Mouse (Mus musculus): Measurements from ENCODE around the gene Tns1.

Gene Tns1

GRCm38 (mm10) chr1:74121821-74122576 lies 2.2 kb downstream of the Tns1 start:
- no peak for DNase-seq (ENCODE audit: low read depth)

DNA sequence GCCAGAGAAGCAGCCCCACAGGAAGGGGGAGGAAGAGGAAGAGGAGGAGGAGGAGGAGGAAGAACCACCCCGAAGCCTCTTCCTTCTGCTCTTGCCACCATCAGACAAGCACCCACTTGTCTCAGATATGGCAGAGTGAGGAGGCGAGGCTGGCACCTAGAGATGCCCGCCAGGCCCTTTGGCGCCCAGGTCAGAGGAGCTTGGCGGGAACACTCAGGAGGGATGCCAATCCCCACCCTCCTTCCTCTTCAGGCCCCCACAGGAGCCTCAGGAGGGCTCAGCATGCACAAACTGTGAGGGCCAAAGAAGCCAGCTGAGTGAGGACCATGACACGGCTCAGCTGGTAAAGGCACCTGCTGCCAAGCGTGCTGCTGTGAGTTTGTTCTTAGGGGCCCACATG lies 3.1 kb downstream of the Tns1 start:
- no peak for DNase-seq (ENCODE audit: low read depth)

- DNase-seq (ENCODE audit: low read depth): no peak
Observed at GRCm38 (mm10) chr1:74119115-74119514, 5.1 kb downstream of the Tns1 start.

DNA sequence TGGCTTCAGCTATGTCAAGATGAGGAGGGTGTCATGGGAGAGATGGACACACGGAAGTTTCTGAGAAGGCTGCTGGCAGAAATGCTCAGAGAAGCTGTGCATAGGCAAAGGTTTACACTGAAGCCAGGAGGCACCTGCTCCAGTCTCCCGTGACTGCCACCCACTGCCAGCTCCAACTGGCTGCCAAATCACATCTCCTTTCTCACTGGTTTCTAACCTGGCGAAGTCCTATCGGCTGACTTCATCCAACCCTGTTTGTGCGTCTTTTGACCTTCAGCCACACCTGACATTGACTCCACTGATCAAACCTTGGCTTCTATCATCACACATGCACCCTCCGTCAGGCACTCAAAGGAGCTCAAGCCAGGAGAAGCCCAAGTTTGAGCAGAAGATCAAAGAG lies 6.4 kb downstream of the Tns1 start:
- DNase-seq (ENCODE audit: low read depth): no peak

- DNase-seq (ENCODE audit: low read depth): no peak
Observed at GRCm38 (mm10) chr1:74113071-74113470, 11.2 kb downstream of the Tns1 start.

- DNase-seq (ENCODE audit: low read depth): no peak
Observed at GRCm38 (mm10) chr1:74111696-74112030, 12.6 kb downstream of the Tns1 start.

GRCm38 (mm10) chr1:74110932-74111695 lies 13.1 kb downstream of the Tns1 start:
- peak; percentile 57 for DNase-seq (ENCODE audit: low read depth)

GRCm38 (mm10) chr1:74109670-74110069 lies 14.6 kb downstream of the Tns1 start:
- DNase-seq (ENCODE audit: low read depth): no peak

- no peak for DNase-seq (ENCODE audit: low read depth)
Observed at GRCm38 (mm10) chr1:74107931-74108618, 16.2 kb downstream of the Tns1 start.

DNA sequence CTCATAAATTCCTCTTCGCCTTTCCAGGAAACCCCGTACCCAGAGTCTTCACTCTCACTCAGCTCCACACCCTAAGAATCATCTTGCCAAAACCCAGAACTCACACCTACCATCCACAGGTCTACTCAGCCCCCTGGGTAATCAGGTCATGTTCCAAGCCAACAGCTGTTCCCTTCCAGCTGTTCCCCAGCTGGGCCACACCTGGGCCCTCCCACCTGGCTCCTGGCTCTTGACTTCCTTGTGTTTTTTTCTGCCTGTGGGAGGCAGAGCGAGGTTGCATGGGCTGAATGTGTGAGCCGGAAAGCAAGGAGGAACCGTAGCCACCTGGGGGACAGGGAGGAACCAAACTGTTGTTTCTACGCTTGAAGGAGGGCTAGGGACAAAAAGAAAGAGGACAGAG lies 18.0 kb downstream of the Tns1 start:
- no peak for DNase-seq (ENCODE audit: low read depth)

GRCm38 (mm10) chr1:74105660-74106059 lies 18.6 kb downstream of the Tns1 start:
- no peak for DNase-seq (ENCODE audit: low read depth)

- no peak for DNase-seq (ENCODE audit: low read depth)
Observed at GRCm38 (mm10) chr1:74103654-74104353, 20.4 kb downstream of the Tns1 start.

DNA sequence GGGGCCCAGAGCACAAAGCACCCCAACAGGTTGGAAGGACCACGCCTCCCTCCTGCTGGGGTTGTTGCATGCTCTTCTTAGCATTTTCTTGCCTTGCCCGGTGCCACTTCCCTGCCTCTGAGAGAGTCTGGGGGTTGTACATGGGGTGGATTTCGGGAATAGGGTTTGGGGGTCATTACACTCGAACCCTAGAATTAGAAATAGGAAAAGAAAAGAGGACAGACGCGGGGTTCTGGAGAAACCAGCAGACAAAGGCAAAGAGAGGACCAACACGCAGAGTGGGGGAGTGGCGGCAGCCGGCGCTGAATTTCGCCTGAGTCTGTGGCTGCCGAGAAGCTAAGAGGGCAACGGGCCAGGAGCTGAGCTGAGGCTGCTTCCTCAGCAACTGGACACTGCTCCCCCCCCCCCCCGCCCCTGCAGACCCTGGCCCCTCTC lies 25.2 kb downstream of the Tns1 start:
- DNase-seq (ENCODE audit: low read depth): no peak

DNA sequence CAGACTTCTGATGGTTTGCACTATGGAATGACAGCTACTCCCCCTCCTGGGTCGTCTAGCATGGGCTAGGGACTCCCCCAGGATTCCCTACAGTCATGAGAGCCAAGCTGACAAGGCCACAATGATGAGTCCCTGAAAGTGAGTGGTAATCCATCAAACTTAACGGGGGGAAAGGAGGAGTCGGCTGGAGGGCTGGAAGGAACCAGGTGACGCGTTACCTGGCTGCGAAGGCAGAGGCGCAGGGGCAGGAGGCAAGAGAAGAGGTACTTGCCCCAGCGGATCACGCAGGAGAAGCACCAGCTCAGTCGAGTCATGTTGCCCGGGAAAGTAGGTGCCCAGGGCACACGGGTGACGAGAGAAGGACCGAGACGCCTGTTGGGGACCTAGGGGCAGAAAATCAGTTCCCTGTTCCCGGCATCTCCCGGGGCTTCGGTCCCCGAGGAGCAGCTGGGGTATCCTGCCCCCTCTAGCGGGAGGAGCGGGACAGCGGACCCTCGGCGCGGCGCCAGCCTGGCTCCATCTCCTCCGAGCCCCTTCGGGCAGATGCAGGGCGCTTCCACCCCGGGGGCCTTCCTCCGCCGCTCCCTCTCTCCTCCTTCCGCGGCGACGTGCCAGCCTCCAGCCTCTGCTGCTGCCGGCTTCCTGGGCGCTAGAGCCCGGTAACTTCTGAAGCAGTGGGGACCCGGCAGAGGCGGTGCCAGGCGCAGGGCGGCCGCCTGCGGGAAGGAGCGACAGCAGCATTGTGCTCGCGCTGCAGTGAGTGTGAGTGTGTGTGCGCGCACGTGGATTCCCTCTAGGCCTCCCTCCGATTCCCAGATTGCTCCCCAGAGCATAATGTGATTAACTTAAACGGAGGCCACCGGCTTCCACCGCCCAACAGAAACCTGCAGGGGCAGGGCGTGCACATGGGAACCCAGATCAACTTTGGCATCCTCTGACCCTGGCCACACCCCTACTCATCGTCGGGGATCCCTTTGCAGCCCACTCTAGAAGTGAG lies 25.9 kb downstream of the Tns1 start:
- DNase-seq (ENCODE audit: low read depth): no peak

DNA sequence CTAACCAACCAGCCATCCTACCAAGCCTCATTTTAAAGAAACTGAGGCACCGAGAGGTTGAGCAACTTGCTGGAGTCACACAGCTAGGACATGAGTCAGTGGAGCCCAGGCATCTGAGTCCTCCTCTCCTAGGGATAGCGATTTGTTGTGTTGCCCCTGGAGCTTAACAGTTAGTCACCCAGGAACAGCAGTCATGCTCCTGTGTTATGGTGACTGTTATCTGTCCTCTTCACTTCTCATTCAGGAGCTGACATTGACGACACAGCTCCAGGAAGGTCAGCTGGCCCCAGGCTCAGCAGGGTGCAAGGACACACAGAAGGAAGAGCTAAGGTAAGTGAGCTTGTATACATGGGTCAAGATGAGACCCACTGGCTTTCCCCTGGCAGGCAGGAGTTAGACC lies 28.5 kb downstream of the Tns1 start:
- DNase-seq (ENCODE audit: low read depth): no peak

DNA sequence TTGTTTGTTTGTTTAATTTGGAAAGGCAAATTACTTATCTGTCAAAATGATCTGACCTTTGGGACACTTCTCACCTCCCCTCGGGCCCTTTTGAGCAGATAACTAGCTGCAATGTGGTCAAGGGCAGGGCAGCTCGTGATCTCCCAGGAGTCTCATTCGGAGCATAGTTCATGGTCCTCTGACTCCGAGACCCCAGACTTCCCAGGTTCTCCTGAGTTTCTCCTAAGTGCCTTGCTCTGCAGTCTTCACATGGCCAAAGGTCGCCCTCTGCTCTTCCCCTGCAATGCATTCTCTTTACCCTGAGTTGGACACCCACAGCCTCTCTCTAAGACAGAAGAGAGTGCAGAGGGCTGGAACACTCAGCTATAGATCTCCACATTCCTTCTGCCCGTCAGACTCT lies 29.0 kb downstream of the Tns1 start:
- DNase-seq (ENCODE audit: low read depth): no peak

- DNase-seq (ENCODE audit: low read depth): no peak
Observed at GRCm38 (mm10) chr1:74094497-74095270, 29.6 kb downstream of the Tns1 start.

DNA sequence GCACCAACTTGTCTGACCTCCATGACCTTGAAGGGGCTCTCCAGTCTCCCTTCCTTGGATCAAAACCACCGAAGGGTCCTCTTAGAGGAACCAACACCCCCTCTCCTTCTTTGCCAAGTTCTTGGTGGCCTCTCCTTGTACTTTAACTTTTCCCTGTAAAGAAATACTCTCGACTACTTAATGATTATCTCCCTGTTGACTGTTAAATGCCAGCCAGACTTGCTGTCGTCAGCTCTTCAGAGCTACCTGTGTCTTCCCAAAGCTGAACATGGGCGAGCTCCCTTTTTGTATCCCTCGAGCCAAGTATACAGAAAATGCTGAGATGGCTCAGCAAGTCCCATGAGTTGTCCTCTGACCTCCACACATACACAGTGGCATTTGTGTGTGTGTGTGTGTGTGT lies 30.8 kb downstream of the Tns1 start:
- no peak for DNase-seq (ENCODE audit: low read depth)

- no peak for DNase-seq (ENCODE audit: low read depth)
Observed at GRCm38 (mm10) chr1:74092242-74092641, 32.0 kb downstream of the Tns1 start.

- DNase-seq (ENCODE audit: low read depth): no peak
Observed at GRCm38 (mm10) chr1:74091611-74092224, 32.5 kb downstream of the Tns1 start.

Data from fibroblast of lung, adult 2 months (primary cell).